Mouse (Mus musculus) limb, embryonic 11.5 days (tissue): ENCODE measurements around the gene Kdelr3. TPM values are rescaled to one million over a fixed set of nuclear protein-coding genes. Genes with fewer than 3 reads are reported as not detected.

Source experiments
- ATAC-seq: fragments of 200-750 bp; cut with Nextera tagmentation; 2 replicates; pipeline ENCODE4 v1.8.0; 2017; ENCODE audit warnings: low read depth; ENCODE audit not compliant: insufficient number of reproducible peaks, low FRiP score, low TSS enrichment
- DNase-seq: peaks from one replicate; pipeline ENCODE4 v3.0.0-alpha.2; 2015; ENCODE audit warnings: low spot score
- H3K27ac ChIP-seq: fragments of 300-500 bp; sonication (generic); replicated peaks from 2 replicates; pipeline ENCODE4 v1.5.1; 2014; ENCODE audit warnings: low read depth, mild to moderate bottlenecking, low read length
- H3K27me3 ChIP-seq: fragments of 300-500 bp; sonication (generic); 2 replicates; pipeline ENCODE4 v1.6.1; 2014; ENCODE audit warnings: mild to moderate bottlenecking, low read length, mixed read lengths; ENCODE audit not compliant: control insufficient read depth, insufficient read depth
- H3K36me3 ChIP-seq: fragments of 300-500 bp; sonication (generic); 2 replicates; pipeline ENCODE4 v1.6.1; 2014; ENCODE audit warnings: mild to moderate bottlenecking, low read length, moderate library complexity, mixed read lengths; ENCODE audit not compliant: control insufficient read depth, insufficient read depth
- H3K4me1 ChIP-seq: fragments of 300-500 bp; sonication (generic); 2 replicates; pipeline ENCODE4 v1.6.1; 2014; ENCODE audit warnings: low read length, mixed read lengths; ENCODE audit not compliant: control insufficient read depth, insufficient read depth
- H3K4me2 ChIP-seq: fragments of 300-500 bp; sonication (generic); 2 replicates; pipeline ENCODE4 v1.6.1; 2014; ENCODE audit warnings: low read depth, mild to moderate bottlenecking, moderate library complexity; ENCODE audit not compliant: severe bottlenecking
- H3K4me3 ChIP-seq: fragments of 300-500 bp; sonication (generic); 2 replicates; pipeline ENCODE4 v1.5.1; 2014; ENCODE audit warnings: low read depth, low read length
- H3K9ac ChIP-seq: fragments of 300-500 bp; sonication (generic); 2 replicates; pipeline ENCODE4 v1.6.1; 2014; ENCODE audit warnings: mild to moderate bottlenecking, low read length
- H3K9me3 ChIP-seq: fragments of 300-500 bp; sonication (generic); 2 replicates; pipeline ENCODE4 v1.6.1; 2016; ENCODE audit warnings: low read length; ENCODE audit not compliant: control insufficient read depth
- WGBS: fragments of 180-500 bp; shearing (Covaris S2); extraction: QIAGEN DNeasy Blood & Tissue Kit; methylation state at CpG from one replicate; pipeline ENCODE4 v1.1.7; 2014; 5-methylcytosine and 5-hydroxymethylcytosine counted together
- polyA plus RNA-seq: library from polyadenylated mRNA; unstranded; fragments of >200 nt; fragmentation: Nextera tagmentation; extraction: Ambion mirVana; gene quantifications from 2 replicates; pipeline ENCODE4 v1.2.1, GENCODE M21; 2014

Kdelr3 gene
- polyA plus RNA-seq, 1 experiment from 2014 or later = 11.4 TPM

- no peaks in the 10 kb centered on the region for H3K4me1 ChIP-seq
- H3K4me3 ChIP-seq = no peak overlapping the region
- DNase-seq (no peak), ATAC-seq (no peak)
- no peak overlapping the region for H3K27ac ChIP-seq
- no peaks in the 10 kb centered on the region for H3K9me3 ChIP-seq
- H3K4me2 ChIP-seq = no peak overlapping the region
- H3K9ac ChIP-seq = no peak overlapping the region
- no peaks in the 10 kb centered on the region for H3K36me3 ChIP-seq
- H3K27me3 ChIP-seq = peaks cover 18% of the 10 kb centered on the region
- 6% methylated on average over 15 of the region's 15 CpGs for WGBS
Observed at GRCm38 (mm10) chr15:79481181-79481688, 35.0 kb upstream of the Kdelr3 start.

GRCm38 (mm10) chr15:79489463-79489862 is 26.7 kb upstream of the Kdelr3 start:
- Histone ChIP-seq H3K27me3 (peaks cover 8% of the 10 kb centered on the region; the same call in 1 of the 2 replicates), H3K4me1 (no peaks in the 10 kb centered on the region), H3K9ac (no peak overlapping the region), H3K36me3 (no peaks in the 10 kb centered on the region), H3K9me3 (no peaks in the 10 kb centered on the region), H3K27ac (no peak overlapping the region), H3K4me2 (no peak overlapping the region), H3K4me3 (no peak overlapping the region)
- DNase-seq (no peak), ATAC-seq (no peak)
- WGBS = 68% methylated on average over 11 of the region's 11 CpGs

DNA sequence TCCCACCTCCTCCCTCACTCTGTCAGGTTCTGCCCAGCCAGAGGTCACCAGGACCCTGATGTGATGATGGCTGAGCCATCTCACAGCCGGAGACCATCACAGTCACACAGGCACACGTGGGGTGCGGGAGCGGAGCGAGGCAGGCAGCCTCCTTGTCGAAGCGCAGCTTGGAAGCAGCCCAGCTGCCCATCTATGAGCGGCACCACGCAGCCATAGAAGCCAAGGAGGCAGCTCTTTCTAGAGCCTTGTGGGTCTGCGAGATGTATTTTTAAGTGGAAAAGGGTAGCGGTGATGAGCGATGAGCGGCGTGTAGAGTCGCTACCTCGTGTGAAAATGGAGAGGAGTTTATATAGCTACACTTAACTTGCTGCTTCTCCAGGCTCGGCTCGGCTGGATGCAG is 22.7 kb upstream of the Kdelr3 start:
- ATAC-seq = no peak
- H3K9me3 ChIP-seq = no peaks in the 10 kb centered on the region
- H3K36me3 ChIP-seq = no peaks in the 10 kb centered on the region
- no peak overlapping the region for H3K4me2 ChIP-seq
- no peaks in the 10 kb centered on the region for H3K4me1 ChIP-seq
- no peak overlapping the region for H3K9ac ChIP-seq
- no peak overlapping the region for H3K4me3 ChIP-seq
- H3K27ac ChIP-seq = no peak overlapping the region
- no peak for DNase-seq
- peaks cover 8% of the 10 kb centered on the region; the same call in 1 of the 2 replicates for H3K27me3 ChIP-seq
- WGBS = 49% methylated on average over 18 of the region's 18 CpGs

- H3K27ac ChIP-seq = no peak overlapping the region
Observed at GRCm38 (mm10) chr15:79500110-79500509, 16.1 kb upstream of the Kdelr3 start.

DNA sequence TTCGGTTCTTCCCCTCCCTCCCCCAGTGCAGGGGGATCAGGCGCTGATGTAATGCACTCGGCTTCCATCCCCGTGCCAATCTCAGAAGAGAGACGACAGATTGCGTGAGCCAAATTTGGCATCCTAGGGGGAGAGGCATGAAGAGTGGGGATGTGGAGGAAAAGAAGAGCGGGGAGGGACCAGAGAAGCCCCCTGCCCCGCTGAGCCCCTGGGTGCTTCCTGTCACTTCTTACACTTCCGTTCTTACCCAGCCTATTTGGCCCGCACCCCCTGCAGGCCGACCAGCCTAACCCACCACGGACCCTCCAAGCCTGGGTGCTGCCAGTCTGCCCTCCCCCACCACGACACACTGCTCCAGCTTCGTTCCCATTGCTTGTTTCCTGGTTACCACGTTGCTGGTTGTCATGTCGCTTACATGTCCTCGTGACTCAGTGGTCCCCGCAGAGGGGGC is 13.3 kb upstream of the Kdelr3 start:
- Histone ChIP-seq H3K27me3 (peaks cover 68% of the 10 kb centered on the region), H3K4me3 (no peak overlapping the region), H3K9me3 (no peaks in the 10 kb centered on the region), H3K36me3 (no peaks in the 10 kb centered on the region), H3K9ac (no peak overlapping the region), H3K4me1 (peaks cover 8% of the 10 kb centered on the region), H3K27ac (no peak overlapping the region), H3K4me2 (no peak overlapping the region)
- DNase-seq = no peak
- no peak for ATAC-seq
- 23% methylated on average over 17 of the region's 18 CpGs for WGBS

More at GRCm38 (mm10) chr15:79500110-79500509, 16.1 kb upstream of the Kdelr3 start:
- peaks cover 5% of the 10 kb centered on the region for H3K4me1 ChIP-seq
- no peak for DNase-seq
- H3K9ac ChIP-seq = no peak overlapping the region
- ATAC-seq = no peak
- H3K9me3 ChIP-seq = no peaks in the 10 kb centered on the region
- H3K4me2 ChIP-seq = no peak overlapping the region
- peaks cover 40% of the 10 kb centered on the region for H3K27me3 ChIP-seq
- no peaks in the 10 kb centered on the region for H3K36me3 ChIP-seq
- WGBS = 87% methylated on average over 17 of the region's 17 CpGs
- H3K4me3 ChIP-seq = no peak overlapping the region

- H3K4me2 ChIP-seq = no peak overlapping the region
- H3K4me1 ChIP-seq = peaks cover 8% of the 10 kb centered on the region
- no peak overlapping the region for H3K9ac ChIP-seq
Observed at GRCm38 (mm10) chr15:79503438-79503837, 12.8 kb upstream of the Kdelr3 start.

GRCm38 (mm10) chr15:79504707-79505452 is 11.3 kb upstream of the Kdelr3 start, which contains the start of gene Kcnj4:
Gene Kcnj4, minus strand, starts transcription at chr15:79505241.
- H3K4me1 ChIP-seq = peaks cover 8% of the 10 kb centered on the region

More at GRCm38 (mm10) chr15:79503438-79503837, 12.8 kb upstream of the Kdelr3 start:
- no peaks in the 10 kb centered on the region for H3K9me3 ChIP-seq
- peaks cover 71% of the 10 kb centered on the region for H3K27me3 ChIP-seq
- WGBS = 75% methylated on average over 5 of the region's 5 CpGs
- H3K4me3 ChIP-seq = no peak overlapping the region
- H3K27ac ChIP-seq = no peak overlapping the region
- H3K36me3 ChIP-seq = no peaks in the 10 kb centered on the region
- no peak for ATAC-seq
- no peak for DNase-seq

DNA sequence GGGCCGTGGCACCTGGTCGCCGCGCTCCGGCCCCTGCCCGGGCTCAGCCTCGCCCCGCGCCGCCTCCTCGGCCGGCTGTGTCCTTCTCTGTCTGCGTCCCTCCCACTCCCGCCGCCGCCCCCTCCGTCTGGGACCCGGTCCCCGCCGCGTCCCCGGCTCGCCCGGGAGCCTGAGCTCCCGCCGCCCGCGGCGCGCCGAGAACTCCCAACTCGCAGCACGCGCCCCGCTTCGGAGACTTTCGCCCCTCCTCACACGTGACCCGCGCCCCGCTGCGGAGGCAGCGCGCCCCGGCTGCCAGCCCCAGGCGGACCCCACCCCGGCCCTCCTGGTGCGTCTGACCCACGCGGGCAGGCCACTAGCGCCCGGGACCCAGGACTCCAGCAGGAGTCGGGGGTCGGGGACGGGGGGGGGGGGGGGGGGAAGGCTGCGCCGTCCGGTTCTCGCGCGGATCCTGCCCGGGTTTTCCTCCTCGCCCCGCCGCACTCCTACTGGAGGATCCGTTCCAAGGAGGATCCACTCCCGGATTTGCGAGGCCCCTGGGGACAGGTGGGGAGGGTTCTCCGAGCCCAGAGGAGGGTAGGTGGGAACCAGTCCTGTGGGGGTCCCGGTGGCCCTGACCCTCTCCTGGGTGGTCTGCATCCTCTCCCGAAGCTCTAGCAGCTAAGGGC is 10.5 kb upstream of the Kdelr3 start:
- Histone ChIP-seq H3K4me1 (peaks cover 8% of the 10 kb centered on the region), H3K9ac (peak overlapping the region; percentile 53), H3K36me3 (no peaks in the 10 kb centered on the region), H3K4me2 (peak overlapping the region; percentile 100), H3K4me3 (peak overlapping the region; percentile 54), H3K9me3 (no peaks in the 10 kb centered on the region), H3K27ac (no peak overlapping the region), H3K27me3 (peaks cover 80% of the 10 kb centered on the region)
- peak; percentile 71 for ATAC-seq
- DNase-seq = peak; percentile 86
- WGBS = under 1% methylated on average over 46 of the region's 71 CpGs

More at GRCm38 (mm10) chr15:79504707-79505452, 11.3 kb upstream of the Kdelr3 start, which contains the start of gene Kcnj4:
- DNase-seq (peak; percentile 45), ATAC-seq (no peak)
- Histone ChIP-seq H3K27ac (no peak within 1 kb of the TSS), H3K4me2 (peak within 1 kb of the TSS; percentile 100), H3K27me3 (peaks cover 73% of the 10 kb centered on the region), H3K9me3 (no peaks in the 10 kb centered on the region), H3K9ac (peak within 1 kb of the TSS; percentile 53), H3K4me3 (peak within 1 kb of the TSS; percentile 54), H3K36me3 (no peaks in the 10 kb centered on the region)
- WGBS = under 1% methylated on average over 59 of the region's 60 CpGs
